In the genomic region with DNA sequence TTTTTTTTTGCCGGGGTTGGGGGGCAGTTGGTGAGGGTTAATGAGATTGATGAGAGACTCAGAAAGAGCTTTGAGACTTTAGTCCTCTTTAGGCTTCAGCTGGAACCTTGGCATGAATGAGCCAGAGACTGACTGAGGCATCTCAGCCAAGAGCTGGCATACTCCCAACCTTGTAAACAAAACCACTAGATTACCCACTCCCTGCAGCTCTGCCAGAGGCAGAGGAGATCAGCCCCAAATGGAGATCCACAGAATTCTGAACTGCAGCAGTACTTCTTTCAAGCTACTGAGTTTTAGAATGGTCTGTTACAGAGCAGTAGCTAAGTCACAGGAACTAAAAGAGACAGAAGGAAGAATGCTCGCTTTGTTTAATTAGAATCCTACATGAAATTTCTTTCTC, we compare ENCODE assay signal across 10 mouse cellular contexts. TPM values are rescaled to one million over a fixed set of nuclear protein-coding genes. Genes with fewer than 3 reads are reported as not detected.
A peak's percentile ranks its signal among the peaks of the same experiment; 100 is the strongest.
DNase-seq lines count a peak whose midpoint lies in the region; TF ChIP-seq lines count a peak whose summit lies in the region.
"Had no signal": no experiment of that assay in that cellular context is flagged by ENCODE, and none has a peak within 500 bp of the region (broad histone marks: within the 10 kb centered on the region; RNA-seq: fewer than 3 reads in every experiment).

No protein-coding gene starts in this region.

- H3K36me3 ChIP-seq in kidney, adult 2 months (ENCODE audit: control insufficient read depth, insufficient read depth, low read length): no peaks in the 10 kb centered on the region

- WGBS in kidney, adult 2 months: 83% methylated on average over 2 of the region's 2 CpGs

- no peak for TF ChIP-seq POLR2A in kidney, adult 2 months (IDR thresholded peaks at IDR 0.05; ENCODE audit: low read depth, low read length)

- DNase-seq in kidney, adult 2 months: peak; percentile 23
- DNase-seq in kidney, adult 9 months: no peak
- peak; percentile 51 to 60 for DNase-seq in adrenal gland, postnatal 36 days
- DNase-seq in cerebellum, postnatal 14 days: peak; percentile 77 to 83
- DNase-seq in left cerebral cortex, postnatal 4 days: peak; percentile 78
- DNase-seq in embryo, embryonic 10 days (ENCODE audit: low spot score): no peak
- DNase-seq in MN1 (ENCODE audit: low spot score): no peak

- intact Hi-C loops in left cerebral cortex, postnatal 4 days (cut with DNase I): no loop called here

- no peak overlapping the region for H3K4me3 ChIP-seq in kidney, adult 2 months (ENCODE audit: insufficient read depth, low read depth, low read length)
- H3K4me3 ChIP-seq: limb, embryonic 13.5 days had no signal

- H3K27ac ChIP-seq in kidney, adult 2 months (ENCODE audit: insufficient read depth, low read depth, low read length): no peak overlapping the region
- H3K27ac ChIP-seq: limb, embryonic 13.5 days had no signal

- no peaks in the 10 kb centered on the region for H3K4me1 ChIP-seq in kidney, adult 2 months (ENCODE audit: control insufficient read depth, insufficient read depth, low read length)
- H3K4me1 ChIP-seq: limb, embryonic 13.5 days had no signal

- no peaks in the 10 kb centered on the region for H3K27me3 ChIP-seq in kidney, adult 2 months (replicated peaks; ENCODE audit: control insufficient read depth, insufficient read depth, low read length)
- H3K27me3 ChIP-seq: limb, embryonic 13.5 days had no signal

- TF ChIP-seq CTCF in kidney, adult 2 months (conservative IDR thresholded peaks at IDR 0.05; ENCODE audit: insufficient read depth, insufficient read length, low read depth, low read length): no peak

RNA-seq across cellular contexts. Expression of a gene that starts 8.1 kb away (rescaled TPM):
- not detected in 2 replicates for polyA plus RNA-seq in kidney, adult 2 months (2012; rRNA removed)
- 1 to 10 TPM; 1.1 to 3.9 TPM for total RNA-seq in adrenal gland, postnatal 36 days (2021)
- 1 to 10 TPM in 1 of 2 experiments, under 1 TPM in 1; 0.54 to 1.2 TPM for total RNA-seq in left cerebral cortex, postnatal 4 days (2021)
- total RNA-seq: gastrocnemius, adult 8-10 months had no signal
- polyA plus RNA-seq: limb, embryonic 13.5 days; spleen, adult 2 months had no signal

RNA-seq across cellular contexts. Expression of a gene that starts 52.7 kb away (rescaled TPM):
- 524 and 550 TPM in 2 replicates for polyA plus RNA-seq in kidney, adult 2 months (2012; rRNA removed)
- total RNA-seq in adrenal gland, postnatal 36 days (2021): 100 to 1,000 TPM; 342 to 431 TPM
- total RNA-seq in left cerebral cortex, postnatal 4 days (2021): 10 to 100 TPM; 15.5 to 15.6 TPM

Comparison
In these comparisons a context has a peak if more than half of its experiments do, and no peak if none do; other contexts are left out.
1. DNase-seq: peak in kidney, adult 2 months (single experiment), adrenal gland, postnatal 36 days (2 of 2), cerebellum, postnatal 14 days (2 of 2) and left cerebral cortex, postnatal 4 days (single experiment); none in kidney, adult 9 months (single experiment), embryo, embryonic 10 days (single experiment) and MN1 (single experiment).
2. RNA of a gene that starts 52.7 kb away (total RNA-seq): 342 to 431 TPM in adrenal gland, postnatal 36 days; 15.5 to 15.6 TPM in left cerebral cortex, postnatal 4 days; every median in the first group is over 10 times any median in the second.